In genomic region chrX:95443898-95444775, GRCm38 (mm10) we compare ENCODE assay signal across 8 mouse cellular contexts. TPM values are rescaled to one million over a fixed set of nuclear protein-coding genes. Genes with fewer than 3 reads are reported as not detected.
DNase-seq lines count a peak whose midpoint lies in the region; ATAC-seq and TF ChIP-seq lines count a peak whose summit lies in the region.

No protein-coding gene starts in this region.

- peak overlapping the region; percentile 65 for H3K4me3 ChIP-seq in embryonic facial prominence, embryonic 10.5 days
- peak overlapping the region; percentile 57 for H3K4me3 ChIP-seq in heart, adult 2 months
- peak overlapping the region; percentile 59 for H3K4me3 ChIP-seq in kidney, embryonic 14.5 days (ENCODE audit: low read length)
- H3K4me3 ChIP-seq in liver, adult 2 months (ENCODE audit: insufficient read depth, low read depth, low read length): peak overlapping the region; percentile 94

- no peaks in the 10 kb centered on the region; the same call in 1 of the 2 replicates for H3K9me3 ChIP-seq in embryonic facial prominence, embryonic 10.5 days
- H3K9me3 ChIP-seq in kidney, embryonic 14.5 days (ENCODE audit: control insufficient read depth, low read length): no peaks in the 10 kb centered on the region

- peak overlapping the region; percentile 88 for H3K27ac ChIP-seq in embryonic facial prominence, embryonic 10.5 days (replicated peaks)
- peak overlapping the region; percentile 90 for H3K27ac ChIP-seq in heart, adult 2 months
- peak overlapping the region; percentile 84 for H3K27ac ChIP-seq in kidney, embryonic 14.5 days (ENCODE audit: low read depth, low read length)
- peak overlapping the region; percentile 82 for H3K27ac ChIP-seq in liver, adult 2 months (replicated peaks; ENCODE audit: insufficient read depth, low read depth, low read length)

- peak overlapping the region; percentile 53 for H3K4me2 ChIP-seq in kidney, embryonic 14.5 days (replicated peaks; ENCODE audit: low read depth, low read length)

- 21% methylated on average over 42 of the region's 42 CpGs for WGBS in embryonic facial prominence, embryonic 10.5 days
- 14% methylated on average over 42 of the region's 42 CpGs for WGBS in heart, adult 2 months
- WGBS in kidney, embryonic 14.5 days: 26% methylated on average over 42 of the region's 42 CpGs
- WGBS in liver, adult 2 months: 3% methylated on average over 42 of the region's 42 CpGs

- TF ChIP-seq CTCF in heart, adult 2 months (IDR thresholded peaks at IDR 0.05): no peak
- no peak for TF ChIP-seq CTCF in liver, adult 2 months (IDR thresholded peaks at IDR 0.05; ENCODE audit: low read depth, low read length)

- intact Hi-C loops in heart, adult 2 months (cut with DNase I): loop anchor here (5.0 to 10.0 kb wide), 3 partner anchors 33 to 511 kb away; partner anchors contain the start of genes Las1l and Zc4h2

- peak; percentile 78 for ATAC-seq in kidney, embryonic 14.5 days (ENCODE audit: low FRiP score, low TSS enrichment)
- peak; percentile 47 for ATAC-seq in monocyte, adult 5-6 weeks (replicated peaks; ENCODE audit: insufficient number of reproducible peaks, low FRiP score, low TSS enrichment, poor library complexity, severe bottlenecking)

- H3K27me3 ChIP-seq in embryonic facial prominence, embryonic 10.5 days (replicated peaks; ENCODE audit: low read depth, poor library complexity, severe bottlenecking): peaks cover 19% of the 10 kb centered on the region
- no peaks in the 10 kb centered on the region for H3K27me3 ChIP-seq in heart, adult 2 months (ENCODE audit: control insufficient read depth, insufficient read depth, low read length)
- no peaks in the 10 kb centered on the region for H3K27me3 ChIP-seq in kidney, embryonic 14.5 days (ENCODE audit: control insufficient read depth, insufficient read depth, low read length)
- H3K27me3 ChIP-seq in liver, adult 2 months (ENCODE audit: control insufficient read depth, insufficient read depth, low read length): no peaks in the 10 kb centered on the region

- TF ChIP-seq POLR2A in heart, adult 2 months (IDR thresholded peaks at IDR 0.05; ENCODE audit: insufficient read depth, low read depth, low read length): no peak
- no peak for TF ChIP-seq POLR2A in liver, adult 2 months (IDR thresholded peaks at IDR 0.05; ENCODE audit: extremely low read depth, insufficient read depth, low read length)

- H3K4me1 ChIP-seq in embryonic facial prominence, embryonic 10.5 days: peaks cover 12% of the 10 kb centered on the region; the same call in 1 of the 2 replicates
- peaks cover 7% of the 10 kb centered on the region for H3K4me1 ChIP-seq in heart, adult 2 months (ENCODE audit: control insufficient read depth, insufficient read depth, low read length)
- no peaks in the 10 kb centered on the region for H3K4me1 ChIP-seq in kidney, embryonic 14.5 days (ENCODE audit: control insufficient read depth, insufficient read depth, low read length)
- no peaks in the 10 kb centered on the region for H3K4me1 ChIP-seq in liver, adult 2 months (ENCODE audit: control insufficient read depth, insufficient read depth, low read length)

- H3K36me3 ChIP-seq in embryonic facial prominence, embryonic 10.5 days (replicated peaks): no peaks in the 10 kb centered on the region
- H3K36me3 ChIP-seq in heart, adult 2 months (ENCODE audit: control insufficient read depth, insufficient read depth, low read length): no peaks in the 10 kb centered on the region
- H3K36me3 ChIP-seq in kidney, embryonic 14.5 days (ENCODE audit: control insufficient read depth, insufficient read depth, low read length): no peaks in the 10 kb centered on the region
- H3K36me3 ChIP-seq in liver, adult 2 months (ENCODE audit: control insufficient read depth, insufficient read depth, low read length): no peaks in the 10 kb centered on the region

- peak overlapping the region; percentile 61 for H3K9ac ChIP-seq in heart, adult 2 months (ENCODE audit: low read depth, low read length)
- peak overlapping the region; percentile 65 for H3K9ac ChIP-seq in kidney, embryonic 14.5 days (ENCODE audit: low read depth, low read length)
- H3K9ac ChIP-seq in liver, adult 2 months (ENCODE audit: low read depth, low read length): peak overlapping the region; percentile 78

- H3K79me2 ChIP-seq in heart, adult 2 months (replicated peaks; ENCODE audit: control insufficient read depth, insufficient read depth, low read length): no peaks in the 10 kb centered on the region
- H3K79me2 ChIP-seq in liver, adult 2 months (ENCODE audit: control insufficient read depth, insufficient read depth, low read length): peaks cover 9% of the 10 kb centered on the region; the same call in 1 of the 2 replicates

- no peak for TF ChIP-seq EP300 in heart, adult 2 months (IDR thresholded peaks at IDR 0.05; ENCODE audit: insufficient read depth, low read depth, low read length)

- peak; percentile 72 for DNase-seq in A20 (ENCODE audit: low read depth, low spot score)
- DNase-seq in adrenal gland, adult 18-20 months (ENCODE audit: low spot score in 2 of 2): peak; percentile 26 to 31
- peak; percentile 67 for DNase-seq in embryonic facial prominence, embryonic 10.5 days (ENCODE audit: low spot score)
- DNase-seq in heart, adult 2 months: peak; percentile 65 to 70
- DNase-seq in liver, adult 2 months (ENCODE audit: extremely low read depth, low read depth, low spot score): peak; percentile 54
- peak; percentile 21 for DNase-seq in telencephalon, adult 2 months (ENCODE audit: low read depth, low spot score)

RNA-seq across cellular contexts. Expression of gene Amer1, which starts 0.5 kb away (rescaled TPM):
- total RNA-seq in adrenal gland, adult 18-20 months (2021): 1 to 10 TPM; 5.1 to 5.8 TPM
- 10.3 and 11.9 TPM in 2 replicates for polyA plus RNA-seq in embryonic facial prominence, embryonic 10.5 days (2016; fragmentation: Nextera tagmentation; extraction: Ambion mirVana)
- 1 to 10 TPM; 3.4 to 4.9 TPM for total RNA-seq in heart, adult 2 months (2021)
- polyA plus RNA-seq in heart, adult 2 months (2012; rRNA removed): 1.7 and 3.0 TPM in 2 replicates
- polyA plus RNA-seq in kidney, embryonic 14.5 days (2014; fragmentation: Nextera tagmentation; extraction: Ambion mirVana): 9.8 and 10.2 TPM in 2 replicates
- 2.8 and 3.0 TPM in 2 replicates for total RNA-seq in liver, adult 2 months (2014; rRNA removed)
- 0.83 and 0.95 TPM in 2 replicates for polyA plus RNA-seq in liver, adult 2 months (2012; rRNA removed)
- 3.5 to 6.6 TPM (median 5.4 TPM) in 3 replicates for total RNA-seq in monocyte, adult 5-6 weeks (2017)

Comparison
In these comparisons a context has a peak if more than half of its experiments do, and no peak if none do; other contexts are left out.
1. Peak in every context shown above with its lines: DNase-seq, ATAC-seq, H3K4me3 ChIP-seq and H3K27ac ChIP-seq.
2. DNase-seq: peak in every context shown above with its lines; median percentile 72 in A20; 68 in heart, adult 2 months; 67 in embryonic facial prominence, embryonic 10.5 days; 54 in liver, adult 2 months; 28 in adrenal gland, adult 18-20 months; 21 in telencephalon, adult 2 months.